Mouse (Mus musculus): Measurements from ENCODE around the gene Il18bp. TPM values are rescaled to one million over a fixed set of nuclear protein-coding genes. Genes with fewer than 3 reads are reported as not detected.

The Il18bp gene
- 7.5 and 13.6 TPM in 2 replicates for polyA plus RNA-seq (2015; fragmentation: Nextera tagmentation; extraction: Ambion mirVana)

GRCm38 (mm10) chr7:102018590-102018989 lies at the start of gene Il18bp:
Il18bp (minus strand) TSS chr7:102018690.

GRCm38 (mm10) chr7:102065046-102065891 lies 46.8 kb upstream of the Il18bp start, which contains the start of the genes Rnf121, Xndc1 and Xntrpc:
Rnf121 (minus strand) TSS chr7:102065469.
Xndc1 (plus strand) TSS chr7:102065511.
Xntrpc (plus strand) TSS chr7:102065713.

Other genes with a start within 250 kb of the Il18bp start
- gene Phox2a, start 200.4 kb downstream of the Il18bp start, polyA plus RNA-seq (2015; fragmentation: Nextera tagmentation; extraction: Ambion mirVana): 37.8 and 71.4 TPM in 2 replicates
- 20.2 and 33.4 TPM in 2 replicates for gene Inppl1, start 180.5 kb downstream of the Il18bp start, polyA plus RNA-seq (2015; fragmentation: Nextera tagmentation; extraction: Ambion mirVana)
- gene Folr2, start 161.5 kb downstream of the Il18bp start, polyA plus RNA-seq (2015; fragmentation: Nextera tagmentation; extraction: Ambion mirVana): 9.9 and 11.1 TPM in 2 replicates
- gene Anapc15, start 155.0 kb downstream of the Il18bp start, polyA plus RNA-seq (2015; fragmentation: Nextera tagmentation; extraction: Ambion mirVana): 30.2 and 36.9 TPM in 2 replicates
- gene Folr1, start 147.9 kb downstream of the Il18bp start, polyA plus RNA-seq (2015; fragmentation: Nextera tagmentation; extraction: Ambion mirVana): 8.2 and 12.2 TPM in 2 replicates
- 118 and 135 TPM in 2 replicates for gene Lamtor1, start 112.8 kb downstream of the Il18bp start, polyA plus RNA-seq (2015; fragmentation: Nextera tagmentation; extraction: Ambion mirVana)
- gene Tomt, start 112.3 kb downstream of the Il18bp start, polyA plus RNA-seq (2015; fragmentation: Nextera tagmentation; extraction: Ambion mirVana): 0.08 TPM in 1 of 2 replicates, not detected in the other
- 14.3 and 19.7 TPM in 2 replicates for gene Lrrc51, start 84.8 kb downstream of the Il18bp start, polyA plus RNA-seq (2015; fragmentation: Nextera tagmentation; extraction: Ambion mirVana)
- 30.6 and 40.0 TPM in 2 replicates for gene Numa1, start 84.6 kb downstream of the Il18bp start, polyA plus RNA-seq (2015; fragmentation: Nextera tagmentation; extraction: Ambion mirVana)
- gene Rnf121, start 46.8 kb upstream of the Il18bp start, polyA plus RNA-seq (2015; fragmentation: Nextera tagmentation; extraction: Ambion mirVana): 14.0 and 15.6 TPM in 2 replicates
- gene Xndc1, start 46.8 kb upstream of the Il18bp start, polyA plus RNA-seq (2015; fragmentation: Nextera tagmentation; extraction: Ambion mirVana): 8.7 and 12.5 TPM in 2 replicates
- 0.35 TPM in 2 replicates for gene Xntrpc, start 47.0 kb upstream of the Il18bp start, polyA plus RNA-seq (2015; fragmentation: Nextera tagmentation; extraction: Ambion mirVana)
- gene Trpc2, start 64.4 kb upstream of the Il18bp start, polyA plus RNA-seq (2015; fragmentation: Nextera tagmentation; extraction: Ambion mirVana): not detected in 2 replicates
- 2.0 and 2.4 TPM in 2 replicates for gene Art1, start 83.1 kb upstream of the Il18bp start, polyA plus RNA-seq (2015; fragmentation: Nextera tagmentation; extraction: Ambion mirVana)
- gene Art5, start 90.8 kb upstream of the Il18bp start, polyA plus RNA-seq (2015; fragmentation: Nextera tagmentation; extraction: Ambion mirVana): 1.1 and 1.7 TPM in 2 replicates
- gene Chrna10, start 98.1 kb upstream of the Il18bp start, polyA plus RNA-seq (2015; fragmentation: Nextera tagmentation; extraction: Ambion mirVana): 0.29 TPM in 1 of 2 replicates, not detected in the other
- gene Nup98, start 191.5 kb upstream of the Il18bp start, polyA plus RNA-seq (2015; fragmentation: Nextera tagmentation; extraction: Ambion mirVana): 10.6 and 14.8 TPM in 2 replicates
- 79.7 and 172 TPM in 2 replicates for gene Pgap2, start 191.5 kb upstream of the Il18bp start, polyA plus RNA-seq (2015; fragmentation: Nextera tagmentation; extraction: Ambion mirVana)
- gene Rhog, start 237.4 kb upstream of the Il18bp start, polyA plus RNA-seq (2015; fragmentation: Nextera tagmentation; extraction: Ambion mirVana): 42.5 and 58.3 TPM in 2 replicates
- gene Stim1, start 249.1 kb upstream of the Il18bp start, polyA plus RNA-seq (2015; fragmentation: Nextera tagmentation; extraction: Ambion mirVana): 20.1 and 31.1 TPM in 2 replicates

Data from adrenal gland, postnatal 0 days (tissue).